Mouse (Mus musculus) cerebellum, postnatal 10 days (tissue): Measurements from ENCODE around the gene Rasl11b.

Experiments used
- DNase-seq, 2 experiments: peaks; one replicate each; pipeline ENCODE4 v3.0.0; 2021; ENCODE audit warnings: mixed read lengths in 2 of 2

The Rasl11b gene

DNA sequence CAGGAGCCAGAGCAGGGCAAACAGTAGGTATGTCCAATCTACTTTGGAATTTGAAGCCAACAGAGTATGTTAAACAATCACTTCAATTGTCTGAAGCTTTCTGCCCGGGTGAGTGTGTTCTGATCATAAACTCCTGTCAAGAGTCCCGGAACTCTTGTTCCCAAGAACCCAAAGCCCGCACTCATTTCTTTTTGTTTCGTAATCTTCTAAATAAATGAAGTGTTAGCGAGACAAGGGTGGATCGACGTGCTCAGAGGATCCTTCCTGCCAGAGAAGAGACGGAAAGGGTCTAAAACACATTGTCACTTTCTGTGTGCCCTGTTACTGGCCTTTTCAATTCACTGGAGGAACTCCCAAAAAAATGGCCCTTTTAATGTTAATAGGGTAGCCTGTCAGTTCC lies 6.2 kb upstream of the Rasl11b start:
- DNase-seq: no peak

DNA sequence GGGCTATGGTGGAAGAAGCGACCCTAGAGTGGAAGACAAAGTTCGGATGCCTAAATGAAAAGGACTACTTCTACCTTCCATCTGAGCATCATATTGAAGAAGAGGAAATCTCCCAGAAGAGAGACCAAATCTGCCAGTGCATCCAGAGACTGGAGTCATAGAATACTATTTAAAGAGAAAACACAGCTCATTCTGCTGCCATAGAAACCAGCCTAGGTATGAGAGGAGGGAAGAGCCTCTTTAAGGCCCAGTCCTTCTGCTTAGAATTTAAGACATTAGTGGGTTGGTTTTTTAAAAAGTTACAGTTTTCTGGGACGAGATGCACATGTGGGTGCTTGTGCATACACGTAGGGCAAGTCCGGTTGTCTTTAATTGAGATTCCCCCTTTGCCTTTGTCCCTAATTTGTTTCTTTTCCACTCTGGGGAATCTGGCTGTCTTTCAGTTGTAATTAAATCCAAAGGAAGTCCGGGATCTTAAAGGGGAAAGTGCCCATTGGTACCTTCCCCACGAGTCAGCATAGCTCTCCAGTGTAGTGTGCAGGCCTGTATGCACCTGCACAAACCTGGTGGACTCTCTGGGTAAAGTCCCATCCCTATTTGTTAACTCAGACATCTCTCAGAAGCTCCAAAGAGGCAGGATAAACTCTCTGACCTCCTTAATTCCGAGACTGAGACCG lies 5.5 kb upstream of the Rasl11b start:
- no peak for DNase-seq

DNA sequence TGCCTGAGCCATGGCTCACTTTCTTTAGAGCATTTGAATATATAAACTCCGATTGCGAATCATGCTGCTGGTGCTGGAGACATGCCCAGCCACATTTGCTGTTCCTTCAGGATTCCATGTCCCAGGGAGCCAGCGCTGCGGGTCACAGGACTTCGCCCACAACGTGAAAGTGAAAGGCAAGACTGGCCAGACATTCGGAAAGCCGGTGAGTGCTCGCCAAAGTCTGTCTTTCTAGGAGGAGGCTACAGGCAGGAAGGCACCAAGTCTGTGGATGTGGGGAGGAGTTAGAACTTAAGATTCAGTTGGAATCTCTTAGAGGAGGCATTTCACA lies 5.0 kb upstream of the Rasl11b start:
- peak in 1 of 2 experiments; percentile 23 for DNase-seq

DNA sequence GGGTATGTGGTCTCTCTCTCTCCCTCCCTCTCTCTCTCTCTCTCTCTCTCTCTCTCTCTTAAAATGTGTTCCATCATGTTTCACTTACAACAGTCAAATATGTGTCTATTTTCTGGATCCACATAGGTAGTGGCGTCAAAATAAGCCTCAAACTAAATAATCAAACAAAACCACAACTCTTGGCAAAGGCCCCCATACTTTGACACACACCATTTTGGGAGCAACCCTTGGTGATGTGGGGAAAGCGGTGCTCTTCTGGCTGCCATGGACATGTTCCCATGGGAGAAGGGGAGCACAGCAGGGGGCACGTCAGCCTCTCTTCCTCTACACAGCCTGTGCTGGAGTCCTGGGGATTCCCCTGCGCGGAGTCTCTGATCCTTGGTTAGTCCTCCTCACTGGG lies 4.2 kb upstream of the Rasl11b start:
- DNase-seq: no peak

DNA sequence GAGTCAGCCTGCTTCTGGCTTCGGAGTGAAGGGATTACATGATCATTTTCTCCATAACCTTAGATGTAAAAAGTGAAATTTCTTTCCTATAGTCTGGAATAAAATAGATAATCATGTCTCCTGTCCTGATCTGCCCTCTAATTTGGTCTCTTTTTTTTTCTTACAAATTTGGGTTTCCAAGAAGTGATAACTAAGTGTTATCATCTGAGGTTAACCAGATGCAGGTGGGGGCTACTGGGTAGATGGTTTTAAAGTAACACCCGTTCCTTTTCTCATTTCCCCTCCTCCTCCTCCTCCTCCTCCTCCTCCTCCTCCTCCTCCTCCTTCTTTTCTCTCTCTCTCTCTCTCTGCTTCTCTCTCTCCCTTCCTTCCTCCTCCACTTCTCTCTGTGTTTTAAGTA lies 2.1 kb upstream of the Rasl11b start:
- DNase-seq: no peak

DNA sequence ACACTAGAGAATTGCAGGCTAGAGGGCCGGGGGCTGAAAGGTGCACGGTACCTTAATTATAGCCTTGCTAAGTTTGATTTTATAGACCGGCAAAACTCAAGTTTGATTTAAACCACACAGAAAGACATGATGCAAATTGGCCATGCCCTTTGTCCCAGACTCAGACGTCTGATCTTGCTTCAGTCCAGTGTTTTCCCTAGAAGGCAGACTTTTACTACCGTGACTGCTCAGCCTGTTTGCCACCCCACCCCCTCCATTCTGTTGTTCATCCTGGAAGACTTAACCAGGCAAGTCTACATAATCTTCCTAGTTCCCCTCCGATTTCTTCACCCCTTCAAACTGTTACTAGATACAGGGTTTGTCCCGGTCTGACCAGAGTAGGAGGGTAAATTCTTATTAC lies 1.5 kb upstream of the Rasl11b start:
- DNase-seq: no peak

DNA sequence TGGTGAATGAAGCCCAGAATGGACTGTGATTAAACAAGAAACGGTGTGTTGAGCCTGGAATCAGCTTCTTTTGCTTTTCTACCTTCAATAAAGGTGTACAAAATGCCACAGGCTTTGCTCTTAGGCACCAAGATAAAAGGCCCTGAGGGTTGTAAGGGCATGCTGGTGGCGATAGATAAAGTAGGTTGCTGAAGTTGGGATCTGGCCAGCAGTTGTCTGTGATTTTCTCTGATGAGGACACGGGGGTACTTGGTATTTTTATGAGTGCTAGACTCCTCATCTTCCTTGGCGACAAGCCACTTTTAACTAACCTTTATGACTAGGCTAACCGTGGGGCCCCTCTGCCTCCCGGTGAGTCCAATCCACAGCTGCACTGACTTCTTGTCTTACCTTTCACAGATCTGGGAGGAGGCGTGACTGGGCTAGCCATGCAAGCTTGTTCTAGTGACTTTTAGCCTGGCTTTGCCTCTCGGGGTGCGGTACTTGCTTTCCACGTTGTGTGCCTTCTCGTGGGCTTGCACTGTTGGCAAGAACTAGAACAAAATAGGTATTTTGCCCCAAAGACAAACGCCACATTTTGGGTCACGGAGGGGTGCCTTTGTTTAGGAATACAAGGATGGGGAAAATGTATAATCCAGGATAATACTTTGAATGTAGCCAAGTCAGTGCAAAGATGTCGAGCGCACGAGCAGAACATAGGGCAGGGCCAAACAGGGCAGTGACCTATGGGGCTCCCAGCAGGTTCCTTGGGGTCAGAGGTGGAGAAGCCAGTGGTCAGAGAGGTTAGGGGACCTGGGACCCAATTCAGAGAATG lies 852 bp upstream of the Rasl11b start:
- DNase-seq: peak in 1 of 2 experiments; percentile 26

DNA sequence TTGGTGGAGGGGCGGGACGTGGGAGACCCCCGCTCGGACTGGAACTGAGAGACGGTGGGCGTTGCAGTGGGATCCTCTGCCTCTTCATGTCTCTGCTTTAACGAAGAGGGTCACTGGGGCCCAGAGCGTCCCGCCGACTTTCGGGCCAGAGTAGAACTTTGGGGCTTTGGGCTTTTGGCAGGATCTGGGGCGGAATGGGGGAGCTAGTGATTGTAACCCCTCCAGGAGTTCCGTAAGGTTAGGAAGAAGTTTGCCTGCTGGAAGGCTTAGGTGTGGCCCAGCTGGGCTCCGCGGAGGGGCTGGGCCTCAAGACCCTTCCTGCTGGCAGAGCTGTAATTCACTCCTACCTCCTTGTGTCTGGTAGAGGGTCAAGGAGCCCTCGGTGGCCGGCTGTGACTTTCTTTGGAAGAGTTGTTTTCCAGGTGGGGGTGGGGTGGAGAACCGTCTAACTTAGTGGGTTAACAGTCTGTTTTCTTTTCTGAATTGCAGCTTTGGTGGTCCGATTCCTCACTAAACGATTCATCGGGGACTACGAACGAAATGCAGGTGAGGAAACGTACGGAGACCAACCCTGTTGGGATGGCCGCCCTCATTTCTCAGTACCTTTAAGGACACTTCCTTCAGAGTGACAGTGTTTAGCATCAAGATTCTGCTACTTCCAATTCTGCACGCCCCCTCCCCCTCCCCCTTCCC lies 674 bp downstream of the Rasl11b start:
- peak in 1 of 2 experiments; percentile 52 for DNase-seq

DNA sequence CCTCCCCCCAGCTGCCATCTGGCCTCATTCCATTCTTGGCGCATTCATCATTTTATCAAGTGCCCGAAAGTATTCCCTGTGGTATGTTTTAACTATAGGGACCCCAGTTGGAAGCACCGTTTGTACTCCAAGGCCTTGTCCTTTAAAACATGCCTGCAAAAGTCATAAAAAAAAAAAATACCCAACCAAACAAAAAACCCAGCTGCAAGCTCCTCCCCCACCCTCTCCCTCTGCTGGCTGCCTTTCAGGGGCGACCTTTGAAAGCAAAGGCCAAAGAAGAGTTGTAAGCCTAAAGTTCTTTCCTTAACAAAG lies 1.2 kb downstream of the Rasl11b start:
- peak; percentile 53 to 60 for DNase-seq

DNA sequence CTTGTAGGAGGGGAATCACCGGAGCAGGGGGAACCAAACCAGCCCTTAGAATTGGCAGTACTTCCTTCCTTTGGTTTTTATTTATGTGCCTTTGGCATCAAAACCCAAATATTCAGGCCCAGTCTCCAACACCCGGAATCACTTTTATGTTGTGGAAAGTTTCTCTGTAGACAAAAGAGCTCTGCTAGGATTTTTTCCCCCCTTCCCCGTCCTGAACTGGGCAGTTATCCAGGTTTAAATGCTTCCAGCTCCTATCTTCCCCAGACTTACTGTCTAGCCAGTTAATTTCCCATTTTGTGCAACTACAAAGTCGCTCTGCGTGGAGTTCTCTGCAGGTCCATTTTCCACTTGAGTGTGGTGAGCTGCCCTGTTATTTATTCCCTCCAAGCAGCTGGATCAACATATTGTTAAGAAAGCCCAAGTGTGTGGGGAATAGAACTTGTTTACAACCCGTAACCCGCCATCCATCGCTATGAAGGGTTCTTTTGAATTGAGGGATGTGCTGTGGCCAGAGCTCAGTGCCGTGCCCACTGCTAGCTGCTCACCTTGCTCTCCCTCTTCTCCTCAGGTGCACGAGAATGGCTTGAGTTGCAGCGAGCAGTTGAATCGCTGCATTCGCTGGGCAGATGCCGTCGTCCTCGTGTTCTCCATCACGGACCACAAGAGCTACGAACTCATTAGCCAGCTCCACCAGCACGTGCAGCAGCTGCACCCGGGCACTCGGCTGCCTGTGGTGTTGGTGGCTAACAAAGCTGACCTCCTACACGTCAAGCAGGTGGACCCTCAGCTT lies 2.6 kb downstream of the Rasl11b start:
- DNase-seq: peak; percentile 36 to 45

DNA sequence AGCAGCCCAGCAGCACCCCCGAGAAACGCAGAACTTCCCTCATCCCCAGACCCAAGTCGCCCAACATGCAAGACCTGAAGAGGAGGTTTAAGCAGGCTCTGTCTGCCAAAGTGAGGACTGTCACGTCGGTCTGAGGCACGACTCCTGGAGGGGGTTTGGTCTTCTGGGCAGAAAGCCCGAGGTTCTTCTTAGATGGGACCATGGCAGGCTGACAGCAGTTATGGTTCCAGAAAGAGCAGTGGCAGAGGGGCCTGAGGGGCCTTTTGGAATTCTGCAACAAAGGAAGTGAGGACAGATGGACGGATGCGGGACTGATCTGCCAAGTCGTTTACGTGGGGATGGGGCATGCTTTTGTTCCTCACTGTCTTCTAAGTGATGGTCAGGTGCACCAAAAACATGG lies 3.4 kb downstream of the Rasl11b start:
- peak; percentile 66 to 75 for DNase-seq

DNA sequence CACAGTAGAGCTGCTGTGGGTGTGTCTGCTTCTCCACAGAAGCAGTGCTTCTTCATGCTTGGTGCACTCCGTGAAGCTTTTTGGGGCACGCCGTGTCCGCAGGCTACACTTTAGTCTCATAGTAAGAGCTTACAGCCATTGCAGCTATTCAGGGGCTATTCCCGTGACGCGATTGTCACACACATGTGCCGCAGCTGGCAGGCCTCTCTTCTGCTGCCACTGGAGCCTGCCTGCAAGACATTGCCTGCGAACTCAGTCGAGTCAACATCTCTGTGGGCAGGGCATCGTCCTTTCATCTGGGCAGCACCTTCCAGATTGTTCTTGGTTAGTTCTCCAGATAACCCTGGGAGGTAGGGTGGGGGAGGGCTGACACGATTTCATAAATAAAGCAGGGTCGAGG lies 4.7 kb downstream of the Rasl11b start:
- DNase-seq: no peak

DNA sequence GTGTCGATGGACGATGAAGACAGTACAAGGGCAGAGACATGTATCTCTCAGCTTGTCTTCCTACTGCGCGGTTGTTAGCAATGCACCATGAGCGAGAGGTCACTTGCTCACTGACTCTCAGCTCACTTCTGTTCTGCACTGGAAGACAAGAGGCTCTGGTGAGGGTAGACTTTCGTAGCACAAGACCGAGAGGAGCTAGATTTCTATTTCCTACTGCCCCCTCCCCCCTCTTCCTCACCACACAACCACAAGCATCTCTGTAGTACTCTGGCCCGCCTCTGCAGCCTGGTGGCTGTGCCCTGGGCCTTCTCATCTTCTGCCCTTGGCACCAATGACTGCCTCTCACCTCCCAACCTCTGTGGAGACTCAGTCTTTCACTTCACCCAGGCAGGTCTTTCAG lies 5.4 kb downstream of the Rasl11b start:
- no peak for DNase-seq

DNA sequence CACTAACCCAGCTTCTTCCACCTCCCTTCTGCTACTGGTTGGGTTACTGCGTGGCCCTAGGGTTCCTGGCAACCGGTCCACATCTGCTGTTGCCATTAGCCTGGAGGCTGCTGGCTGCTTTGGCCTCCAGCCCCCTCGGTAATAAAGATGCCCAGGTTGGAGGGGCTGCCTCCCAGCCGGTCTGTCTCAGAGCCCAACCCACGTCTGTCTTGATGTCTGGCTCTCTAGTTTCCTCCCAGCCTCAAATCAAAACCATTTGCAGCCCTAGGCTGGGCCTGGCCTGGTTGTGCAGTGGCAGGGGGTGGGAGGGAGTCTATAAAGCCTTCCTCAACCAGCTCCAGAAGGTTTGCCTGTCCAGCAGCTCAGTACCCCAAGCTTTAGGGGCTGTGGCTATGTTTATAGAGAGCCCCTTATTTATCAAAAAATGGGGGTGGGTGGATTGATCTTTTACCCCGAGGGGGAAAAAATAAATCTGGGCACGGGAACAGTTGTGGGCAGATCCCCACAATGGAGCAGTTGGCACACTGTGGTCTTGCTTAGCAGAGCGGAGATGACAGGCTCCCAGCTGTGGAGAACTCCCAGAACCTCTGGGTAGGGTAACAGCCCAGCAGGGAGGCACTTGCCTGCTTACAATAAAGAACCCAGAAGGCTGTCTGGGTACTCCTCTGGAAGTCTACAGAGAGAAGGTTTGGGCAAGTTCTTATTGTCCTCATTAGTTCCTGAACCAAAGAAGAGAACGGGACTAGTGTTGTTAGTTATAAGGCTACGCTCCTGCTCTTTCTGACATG lies 6.7 kb downstream of the Rasl11b start:
- peak; percentile 71 to 83 for DNase-seq

DNA sequence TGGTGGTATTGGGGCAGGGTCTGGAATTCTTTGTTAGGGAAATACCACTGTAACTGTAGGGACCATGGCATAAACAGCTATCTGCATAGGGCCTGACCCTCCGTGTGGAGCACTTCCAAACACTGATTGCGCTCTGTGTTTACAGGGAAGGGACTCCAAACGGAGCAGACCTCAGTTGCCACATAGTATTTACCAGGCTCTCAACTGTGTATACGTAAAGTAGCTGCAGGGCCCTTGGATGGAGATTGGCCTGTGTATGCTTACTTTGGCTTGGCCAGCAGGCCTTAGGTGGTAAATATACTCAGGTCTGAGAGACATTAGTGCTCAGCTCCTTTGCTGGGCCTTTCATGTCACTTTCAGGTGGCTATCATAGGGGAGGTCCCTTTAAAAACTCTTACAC lies 7.4 kb downstream of the Rasl11b start:
- no peak for DNase-seq

DNA sequence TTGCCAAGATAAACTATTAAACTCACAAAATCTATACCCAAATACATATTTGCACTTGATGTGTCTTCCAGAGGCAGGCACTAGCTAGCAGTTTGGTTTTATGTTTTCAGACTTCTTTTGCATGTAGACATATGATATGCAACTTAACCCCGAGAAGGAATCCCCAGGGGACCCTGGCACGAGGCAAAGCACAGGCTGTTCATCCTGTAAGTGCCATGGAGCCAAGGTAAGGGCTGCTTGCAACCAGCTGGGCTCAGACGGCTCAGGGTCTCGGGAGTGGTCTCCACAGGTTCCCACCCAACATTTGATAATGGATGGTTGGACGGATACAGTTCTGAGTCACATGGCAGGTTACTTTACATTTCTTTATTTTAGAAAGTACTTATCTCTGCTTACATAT lies 9.4 kb downstream of the Rasl11b start:
- DNase-seq: peak; percentile 18 to 33

DNA sequence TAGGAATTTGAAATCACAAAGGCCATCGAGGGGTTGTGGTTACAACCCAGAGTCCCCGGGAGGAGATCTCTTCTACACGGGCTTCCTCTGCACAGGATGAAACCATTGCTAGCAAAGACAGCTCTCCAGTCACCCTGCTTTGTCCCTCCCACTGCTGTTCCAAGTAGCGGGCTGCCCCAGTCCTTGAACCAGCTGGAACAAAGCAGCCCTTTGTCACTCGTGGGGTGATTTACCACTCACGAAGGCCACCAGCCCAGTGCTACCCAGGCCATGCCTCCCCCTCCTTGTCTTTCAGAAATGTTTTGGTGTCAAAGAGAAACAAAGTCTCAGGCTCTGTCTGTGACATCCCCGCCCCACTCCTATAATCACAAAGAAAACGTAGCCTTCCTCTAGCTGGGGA lies 10.4 kb downstream of the Rasl11b start:
- DNase-seq: no peak

DNA sequence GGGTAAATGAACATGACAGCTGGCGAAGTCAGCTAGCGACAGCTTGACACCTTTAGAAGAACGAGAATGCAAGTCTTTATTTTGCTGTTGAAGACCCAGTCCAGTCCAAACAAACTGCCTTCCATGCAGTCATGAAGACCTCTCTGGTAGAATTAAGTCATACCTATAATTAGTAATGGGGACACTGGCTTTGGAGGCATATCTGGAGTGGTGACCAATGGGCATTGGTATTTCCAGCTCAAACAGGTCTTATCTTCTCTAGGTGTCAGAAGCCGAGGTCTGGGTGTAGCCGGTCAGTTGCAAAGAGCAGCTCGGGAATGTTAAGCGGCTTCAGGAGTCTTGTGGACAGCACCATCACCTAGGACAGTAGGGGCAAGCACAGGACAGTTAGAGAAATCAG lies 11.0 kb downstream of the Rasl11b start:
- no peak for DNase-seq

DNA sequence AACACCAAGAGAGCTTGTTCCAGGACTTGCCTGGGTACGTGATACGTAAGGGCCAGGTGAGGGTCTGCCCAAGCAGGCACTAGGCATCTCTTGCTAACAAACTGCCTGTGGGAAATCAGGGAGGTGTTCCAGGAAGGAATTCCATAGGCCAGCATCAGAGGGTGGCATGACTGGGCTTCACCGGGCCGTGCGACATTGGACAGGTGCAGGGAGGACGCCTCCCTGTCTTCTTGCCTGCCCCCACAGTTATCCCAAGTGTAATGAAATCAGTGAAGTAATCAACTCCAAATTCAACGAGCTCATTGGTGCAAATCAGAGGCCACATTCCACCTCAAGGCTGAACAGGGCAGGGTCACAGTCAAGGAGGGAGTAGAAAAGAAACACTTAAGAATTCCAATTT lies 11.6 kb downstream of the Rasl11b start:
- DNase-seq: no peak

DNA sequence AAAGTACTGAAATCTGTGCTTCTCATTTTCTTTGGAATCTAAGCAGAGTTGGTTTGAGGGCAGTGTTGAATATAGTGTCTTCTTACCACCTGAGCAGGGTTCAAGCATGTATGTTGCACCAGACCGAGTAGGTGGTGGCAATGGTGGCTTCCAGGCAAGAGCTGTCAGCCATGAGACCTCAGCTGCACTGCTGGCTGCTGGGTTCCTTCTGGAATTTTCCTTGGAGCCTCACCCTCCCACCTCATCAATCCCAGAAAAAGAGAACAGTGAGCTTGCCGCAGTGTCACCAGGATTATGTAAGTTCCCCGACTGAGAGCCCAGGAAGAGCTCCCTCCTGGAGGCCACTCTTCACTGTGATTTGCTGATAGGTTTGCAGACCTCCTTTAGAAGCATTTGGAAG lies 12.1 kb downstream of the Rasl11b start:
- DNase-seq: no peak

DNA sequence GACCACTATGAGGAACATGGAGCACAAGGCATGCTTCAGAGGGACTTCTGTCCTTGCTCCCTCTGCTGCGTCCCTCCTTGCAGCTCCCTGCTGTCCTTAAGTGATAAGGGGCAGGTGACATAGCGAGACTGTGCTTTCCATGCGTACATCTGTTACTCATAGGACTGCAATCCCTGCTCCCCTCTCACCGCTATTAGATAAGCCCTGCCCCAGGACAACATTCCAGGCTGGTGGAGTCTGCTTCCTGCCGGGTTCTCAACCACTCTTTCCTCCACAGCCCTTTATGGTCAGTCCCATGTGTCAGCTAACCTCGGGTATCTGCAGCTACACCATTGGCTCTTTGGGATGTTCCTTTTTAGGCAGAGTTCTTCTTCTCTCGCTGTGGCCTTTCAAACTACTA lies 13.4 kb downstream of the Rasl11b start:
- DNase-seq: no peak

DNA sequence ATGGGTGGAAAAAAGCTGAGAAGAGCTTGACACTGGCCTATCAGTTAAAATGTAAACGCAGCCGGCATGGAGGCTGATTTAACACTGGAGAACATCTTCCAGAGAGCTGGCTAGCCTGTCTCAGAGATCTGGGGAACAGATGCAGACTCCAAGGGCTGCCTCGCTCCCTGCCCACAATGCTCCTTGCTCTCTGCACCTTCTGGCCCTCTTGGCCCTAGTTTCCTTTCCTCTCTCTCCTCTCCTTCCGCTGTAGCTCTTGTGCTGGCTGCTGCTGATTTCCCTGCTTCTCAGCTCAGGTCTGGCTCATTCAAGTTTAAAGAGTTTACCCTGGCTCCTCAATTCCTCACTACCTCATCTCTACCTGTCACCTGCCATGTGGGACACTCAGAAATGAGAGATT lies 14.6 kb downstream of the Rasl11b start:
- peak; percentile 60 to 65 for DNase-seq

DNA sequence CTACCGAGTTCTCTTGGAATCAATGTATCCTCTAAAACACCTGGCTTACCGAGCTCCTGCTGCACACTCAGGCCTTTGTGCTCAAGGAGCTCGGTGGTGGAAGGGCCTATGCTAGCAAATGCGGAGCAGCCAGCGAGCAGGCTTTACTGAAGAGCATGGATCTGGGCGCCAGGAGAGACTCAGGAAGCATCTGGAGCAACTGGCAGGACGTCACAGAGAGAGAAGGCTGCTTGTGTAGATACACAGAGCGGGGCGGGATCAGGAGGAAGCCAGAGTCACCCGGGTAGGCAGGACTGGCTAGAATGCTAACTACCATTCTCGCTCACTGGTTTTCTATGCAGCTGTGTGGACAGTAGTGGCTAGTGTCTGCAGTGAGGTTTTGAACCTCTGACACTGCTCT lies 16.3 kb downstream of the Rasl11b start:
- DNase-seq: no peak
